Mouse (Mus musculus) layer of hippocampus, adult 9-10 months (tissue): Measurements from ENCODE around the gene Frmd8.
"Not testable (repeated sequence)": the region's sequence is repeated elsewhere in the genome, so short reads cannot be mapped to it uniquely, and the experiment has no call there.

Experiments
- DNase-seq: peaks from one replicate; pipeline ENCODE4 v3.0.0; 2022; ENCODE audit warnings: low spot score

Gene Frmd8

GRCm38 (mm10) chr19:5885838-5886237 is 10.8 kb upstream of the Frmd8 start:
- DNase-seq: no peak

DNA sequence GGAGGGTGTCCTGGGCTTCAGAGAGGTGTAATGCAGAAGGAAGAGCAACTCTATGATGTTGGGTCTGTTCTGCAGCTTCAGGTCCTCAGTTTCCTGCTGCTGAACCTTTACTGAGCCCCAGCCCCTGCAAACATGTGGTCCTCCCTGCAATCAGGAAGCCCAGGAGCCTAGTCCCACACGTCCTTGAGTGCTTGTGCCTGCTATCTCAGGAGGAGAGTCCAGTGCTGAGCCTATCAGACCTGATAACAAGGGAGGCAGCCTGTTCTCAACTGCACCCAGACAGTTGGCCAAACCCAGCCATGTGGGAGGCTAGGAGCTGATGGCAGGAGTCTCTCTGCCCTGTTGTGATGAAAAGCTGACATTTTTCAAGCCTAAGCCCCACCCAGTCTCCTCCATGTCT is 8.9 kb upstream of the Frmd8 start:
- no peak for DNase-seq

- DNase-seq: not testable (repeated sequence)
Measured at GRCm38 (mm10) chr19:5882079-5882478, 7.0 kb upstream of the Frmd8 start.

DNA sequence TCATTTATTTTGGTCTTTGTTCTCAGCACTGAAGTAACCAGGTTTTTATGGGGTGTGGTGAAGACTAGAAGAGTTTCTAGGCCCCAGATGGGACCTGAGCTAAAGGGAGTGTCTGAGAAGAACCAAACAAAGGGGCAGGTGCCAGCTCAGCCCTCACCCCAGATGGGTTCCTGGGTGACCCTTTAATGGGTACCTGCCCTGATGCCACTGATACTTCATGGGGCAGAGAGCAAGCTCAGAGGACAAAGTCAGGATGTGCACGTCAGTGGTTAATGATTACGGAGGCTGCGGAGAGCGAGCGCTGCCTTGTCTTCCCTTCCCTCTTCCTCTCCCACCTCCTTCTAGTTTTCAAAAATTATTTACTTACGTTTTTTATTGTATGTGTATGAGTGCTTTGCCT is 6.1 kb upstream of the Frmd8 start:
- no peak for DNase-seq

DNA sequence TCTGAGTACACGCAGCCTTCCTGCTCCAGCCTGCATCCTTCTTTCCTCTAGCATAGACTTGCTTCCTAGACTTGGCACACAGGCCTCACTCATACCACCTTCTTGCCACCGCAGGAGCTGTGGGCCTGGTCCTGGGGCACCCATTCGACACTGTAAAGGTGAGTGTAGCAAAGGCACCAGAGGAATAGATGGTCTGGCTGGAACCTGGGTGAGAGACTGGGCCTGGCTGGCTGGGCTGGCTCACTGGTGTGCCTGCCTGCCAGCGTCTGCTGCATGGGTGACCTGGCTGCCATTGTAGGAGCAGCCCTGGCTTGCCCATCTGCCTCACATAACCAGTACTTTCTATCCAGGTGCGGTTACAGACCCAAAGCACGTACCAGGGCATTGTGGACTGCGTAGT is 4.7 kb upstream of the Frmd8 start:
- DNase-seq: no peak

- no peak for DNase-seq
Measured at GRCm38 (mm10) chr19:5878916-5879315, 3.8 kb upstream of the Frmd8 start.

DNA sequence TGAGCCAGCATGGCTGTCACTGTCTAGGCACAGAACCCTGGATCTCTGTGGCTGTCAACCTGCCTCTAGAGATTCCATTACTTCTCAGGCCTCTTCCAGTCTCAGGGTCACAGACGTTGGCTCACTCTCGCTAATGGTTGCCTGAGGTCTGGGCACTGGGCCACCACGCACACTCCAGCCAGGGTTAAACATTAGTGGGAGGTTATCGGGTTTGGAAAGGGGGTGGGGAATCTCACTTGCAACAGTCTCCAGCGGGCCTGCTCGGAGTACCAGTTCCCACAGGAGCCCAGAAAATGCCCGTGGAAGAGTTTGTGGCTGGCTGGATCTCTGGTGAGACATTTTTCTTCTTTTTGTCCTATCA is 3.3 kb upstream of the Frmd8 start:
- no peak for DNase-seq

GRCm38 (mm10) chr19:5877618-5878361 is 2.7 kb upstream of the Frmd8 start, which contains the start of gene Slc25a45:
Gene Slc25a45 (plus strand): TSS chr19:5877808.
- peak; percentile 62 for DNase-seq

DNA sequence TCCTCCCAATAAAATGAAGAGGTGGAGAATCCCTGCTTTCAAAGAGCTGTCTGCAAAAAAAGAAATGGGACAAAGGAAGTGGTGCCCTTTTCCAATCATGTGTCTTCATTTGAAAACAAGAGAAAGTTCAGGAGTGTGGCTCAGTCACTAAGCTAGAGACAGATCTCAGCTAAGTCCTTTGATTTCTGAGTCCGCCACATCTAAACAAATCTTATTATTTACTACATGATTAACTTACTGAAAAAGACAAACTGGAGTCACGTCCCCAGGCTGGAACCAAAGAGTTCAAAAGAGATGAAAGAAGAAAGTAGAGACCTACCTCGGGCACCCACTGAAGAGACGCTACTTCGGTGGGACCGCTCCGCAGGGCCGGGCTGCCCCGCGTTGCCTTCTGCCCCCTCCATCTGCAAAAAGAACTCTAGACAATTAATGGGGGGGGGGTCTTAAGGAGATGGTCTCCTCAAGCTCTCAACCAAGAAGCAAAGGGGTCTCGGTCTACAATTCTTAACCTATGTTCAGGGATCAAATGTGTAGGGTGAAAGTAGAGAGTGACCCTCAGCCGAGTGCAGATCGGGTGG is 594 bp downstream of the Frmd8 start:
- no peak for DNase-seq

DNA sequence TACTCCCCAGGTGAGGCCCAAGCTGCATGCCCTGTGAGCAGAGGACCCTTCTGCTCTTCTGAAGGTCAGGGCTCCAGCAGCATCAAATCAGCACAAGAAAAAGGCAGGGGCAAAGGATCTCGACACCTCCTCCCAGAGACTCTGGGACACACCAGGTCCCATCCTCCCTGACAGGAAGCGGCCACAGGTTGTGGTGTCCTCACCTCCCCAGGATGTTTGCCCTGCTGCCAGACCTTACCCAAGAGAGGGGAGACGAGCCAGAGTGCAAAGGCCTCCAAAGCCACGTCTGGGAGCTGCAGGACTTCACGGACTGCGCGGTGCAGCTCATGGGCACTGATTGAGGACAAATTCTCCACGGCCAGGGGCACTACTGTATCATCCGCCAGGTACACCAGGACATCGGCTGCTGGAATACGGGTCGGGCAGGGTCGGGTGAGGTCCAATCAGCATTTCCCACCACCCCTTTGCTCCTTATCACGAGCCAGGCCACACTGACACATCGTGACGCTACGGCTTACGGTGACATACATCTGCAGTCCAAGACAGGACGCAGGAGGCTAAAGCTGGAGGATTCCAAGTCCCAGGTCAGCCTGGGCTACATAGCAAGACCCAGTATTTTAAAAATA is 2.0 kb downstream of the Frmd8 start:
- DNase-seq: no peak

DNA sequence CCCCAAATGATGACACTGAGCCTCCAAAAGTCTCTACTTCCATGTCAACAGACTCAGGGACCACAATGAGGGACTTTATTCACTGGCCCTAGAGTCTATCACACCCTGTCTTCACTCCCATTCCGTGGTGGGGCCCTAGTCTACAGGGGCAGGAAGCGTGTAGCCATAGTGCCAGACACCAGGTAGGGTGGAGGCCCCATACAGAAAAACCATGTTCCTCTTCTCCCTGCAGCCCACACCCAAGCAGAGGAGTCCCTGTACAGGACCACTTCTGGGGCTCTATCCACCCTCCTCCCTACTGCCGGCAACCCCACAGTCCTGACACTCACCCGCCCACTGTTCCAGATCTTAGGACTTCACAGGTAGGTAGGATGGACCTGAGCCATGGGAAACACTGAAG is 2.5 kb downstream of the Frmd8 start:
- no peak for DNase-seq

DNA sequence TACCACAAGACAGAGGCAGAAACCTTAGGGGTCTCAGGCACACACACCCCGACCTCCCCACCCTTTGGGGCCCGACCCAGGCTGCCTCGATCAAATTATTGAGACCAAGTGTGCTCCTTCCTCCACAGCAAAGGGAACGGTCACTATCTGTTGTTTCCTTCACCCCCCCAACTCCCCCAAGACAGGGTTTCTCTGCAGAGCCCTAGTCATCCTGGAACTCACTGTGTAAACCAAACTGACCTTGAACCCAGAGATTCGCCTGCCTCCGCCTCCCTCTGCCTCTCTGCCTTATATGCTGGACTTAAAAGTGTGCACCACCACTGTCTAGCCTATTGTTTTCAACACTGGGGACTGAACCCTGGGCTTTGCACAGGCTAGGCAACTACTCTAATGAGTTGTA is 3.4 kb downstream of the Frmd8 start:
- DNase-seq: no peak

- no peak for DNase-seq
Measured at GRCm38 (mm10) chr19:5871273-5871672, 3.8 kb downstream of the Frmd8 start.

DNA sequence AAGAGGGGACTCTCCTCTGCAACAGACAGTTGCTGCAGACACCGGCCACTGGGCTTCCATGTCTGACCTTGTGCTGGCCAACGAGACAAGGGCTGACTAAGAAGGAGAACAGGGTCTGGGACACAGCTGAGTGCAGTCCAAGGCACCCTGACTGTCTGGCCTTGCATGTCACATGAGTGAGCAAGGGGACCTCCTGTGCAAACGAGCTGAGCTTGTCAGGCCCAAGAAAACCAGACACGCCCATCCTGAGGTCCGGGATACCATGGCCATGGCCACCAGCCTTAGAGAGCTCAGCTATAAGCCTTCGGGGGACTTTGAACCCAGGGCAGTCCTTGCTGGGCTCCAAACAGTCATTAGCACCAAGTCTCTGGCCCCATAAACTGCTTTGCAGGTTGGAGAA is 7.0 kb downstream of the Frmd8 start:
- DNase-seq: no peak

GRCm38 (mm10) chr19:5864710-5865398 is 10.2 kb downstream of the Frmd8 start:
- DNase-seq: no peak

DNA sequence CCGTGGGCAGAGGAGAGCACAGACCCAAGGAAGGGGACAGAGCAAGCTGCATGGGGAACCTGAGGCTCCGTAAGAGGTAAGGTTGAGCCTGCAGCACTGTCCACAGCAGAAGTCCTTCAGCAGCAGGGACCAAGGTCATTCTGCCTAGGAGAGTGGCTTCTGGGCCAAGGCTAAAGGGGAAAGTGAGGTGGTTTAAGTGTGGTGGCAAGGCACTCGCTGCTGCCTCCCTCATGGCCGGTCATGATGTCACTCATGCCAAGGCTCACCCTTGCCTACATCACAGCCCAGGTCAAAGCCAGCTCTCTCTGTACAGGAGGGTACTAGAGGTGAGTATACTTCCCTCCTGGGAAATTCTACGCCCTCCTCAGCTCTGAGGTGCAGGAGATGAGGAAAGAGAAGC is 11.3 kb downstream of the Frmd8 start:
- no peak for DNase-seq

DNA sequence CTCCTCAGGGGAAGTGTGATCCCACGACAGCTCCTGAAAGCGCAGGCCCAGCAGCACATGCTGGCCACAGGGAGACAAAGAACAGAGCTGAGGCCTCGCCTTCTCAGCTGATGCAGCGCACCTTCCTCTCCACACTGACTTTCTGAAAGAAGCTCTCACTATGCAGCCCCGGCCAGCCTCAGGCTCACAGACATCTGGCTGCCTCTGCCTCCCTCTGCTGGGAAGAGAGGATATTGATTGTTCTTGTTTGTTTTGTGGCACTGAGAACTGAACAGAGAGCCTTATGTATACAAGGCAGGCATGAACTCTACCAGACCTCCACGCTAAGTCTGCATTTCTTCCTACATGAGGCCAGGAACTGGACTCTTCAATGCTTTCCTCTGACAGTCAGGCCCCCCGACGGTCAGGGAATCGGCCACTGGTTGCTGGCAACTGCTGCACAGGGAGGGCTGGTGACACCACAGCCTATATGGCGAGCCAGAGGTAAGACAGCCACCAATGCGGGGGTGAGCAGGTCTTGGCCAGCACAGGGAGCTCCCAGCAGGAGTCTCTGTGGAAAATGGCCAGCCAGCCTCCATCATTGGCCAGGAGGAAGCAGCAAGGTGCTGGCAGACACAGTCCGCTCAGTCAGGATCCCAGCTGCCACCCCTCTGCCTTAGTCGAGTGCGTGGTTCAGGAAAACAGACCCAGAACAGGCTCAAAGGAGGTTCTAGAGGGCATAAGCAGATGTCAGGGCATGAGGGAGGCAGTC is 12.6 kb downstream of the Frmd8 start:
- no peak for DNase-seq

DNA sequence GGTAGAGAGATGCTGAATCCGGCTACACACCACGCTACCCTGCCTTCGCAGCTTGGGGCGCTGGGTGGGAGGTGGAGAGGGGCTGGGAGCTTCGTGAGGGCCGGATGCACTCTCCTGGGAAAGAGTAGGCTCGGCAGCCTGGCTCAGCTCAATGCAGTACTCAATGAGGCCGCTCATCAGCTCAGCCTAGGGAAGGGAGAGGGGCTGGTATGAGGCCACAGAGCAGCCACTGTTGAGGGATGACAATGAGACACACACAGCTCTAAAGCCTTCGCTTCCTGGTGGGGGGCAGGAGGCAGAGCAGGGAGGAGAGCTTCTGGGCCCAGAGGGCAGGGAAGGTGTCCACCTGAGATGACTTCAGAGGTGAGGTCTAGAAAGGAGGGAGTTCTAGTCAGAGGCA is 18.5 kb downstream of the Frmd8 start:
- no peak for DNase-seq

GRCm38 (mm10) chr19:5852035-5852722 is 22.9 kb downstream of the Frmd8 start:
- DNase-seq: no peak

- no peak for DNase-seq
Measured at GRCm38 (mm10) chr19:5851481-5851971, 23.5 kb downstream of the Frmd8 start.

DNA sequence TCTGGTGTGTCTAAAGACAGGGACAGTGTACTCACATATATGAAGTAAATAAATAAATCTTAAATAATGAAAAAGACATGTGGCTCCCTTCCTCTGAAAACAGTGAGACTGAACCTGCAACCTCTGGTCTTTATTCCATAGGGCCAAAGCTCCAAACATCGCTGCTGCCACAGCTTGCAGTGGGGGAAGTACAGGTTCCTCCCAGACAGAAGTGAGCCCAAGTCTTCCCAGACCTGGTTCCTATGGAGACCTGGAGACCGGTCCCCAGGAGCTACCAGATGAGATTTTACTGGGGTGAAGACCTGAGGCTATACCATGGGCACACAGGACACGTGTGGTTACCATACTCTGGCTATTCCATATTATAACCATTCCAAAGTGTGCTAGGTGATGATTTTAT is 24.2 kb downstream of the Frmd8 start:
- no peak for DNase-seq
